Mouse (Mus musculus): Measurements from ENCODE around the gene Hnrnpm. TPM values are rescaled to one million over a fixed set of nuclear protein-coding genes. Genes with fewer than 3 reads are reported as not detected.
A peak's percentile ranks its signal among the peaks of the same experiment; 100 is the strongest.

Gene Hnrnpm
- polyA plus RNA-seq, 1 experiment, result 434 TPM

DNA sequence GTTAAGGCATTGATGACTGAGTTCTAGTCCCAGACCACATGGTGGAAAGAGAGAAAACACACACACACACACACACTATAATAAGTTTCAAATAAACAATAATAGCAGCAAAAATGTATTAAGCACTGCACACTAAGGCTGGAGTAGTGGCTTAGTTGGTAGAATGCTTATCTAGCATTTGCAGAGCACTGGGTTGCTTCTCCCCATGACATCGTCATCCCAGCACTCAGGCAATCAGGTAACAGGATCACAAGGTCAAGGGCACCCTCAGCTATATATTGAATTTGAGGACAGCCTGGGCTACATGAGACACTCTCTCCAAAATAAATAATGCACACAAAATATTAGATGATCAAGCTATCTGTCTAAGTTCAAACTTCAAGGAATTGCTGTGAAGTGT lies 28.1 kb upstream of the Hnrnpm start:
- Histone ChIP-seq H3K27ac (ENCODE audit: insufficient read depth, low read length) (no peak overlapping the region), H3K4me3 (ENCODE audit: insufficient read depth, low read length) (no peak overlapping the region), H3K4me1 (ENCODE audit: control insufficient read depth, insufficient read depth, low read length) (no peaks in the 10 kb centered on the region)
- no peak for TF ChIP-seq POLR2A (IDR thresholded peaks at IDR 0.05; ENCODE audit: low read depth, low read length)
- TF ChIP-seq CTCF (IDR thresholded peaks at IDR 0.05; ENCODE audit: borderline replicate concordance, insufficient read depth, low read length), result no peak

DNA sequence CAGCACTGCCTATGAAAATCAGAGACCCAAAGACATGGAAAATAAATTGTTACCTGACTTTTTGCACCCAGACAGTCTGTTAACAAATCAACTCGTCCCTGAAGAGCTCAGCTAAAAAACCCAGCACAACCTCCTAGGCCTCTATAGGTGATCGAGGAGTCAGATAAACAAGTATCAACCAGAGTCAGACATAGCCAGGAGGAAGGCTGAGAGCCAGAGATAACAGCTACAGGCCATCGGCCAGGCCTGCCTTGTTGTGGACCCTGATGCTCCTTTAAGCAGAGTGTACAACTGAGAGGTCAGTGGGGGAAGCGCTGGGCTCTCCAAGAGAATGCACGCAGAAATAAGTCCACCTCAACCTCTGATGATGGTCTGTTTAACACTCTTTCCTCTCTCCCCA lies 26.6 kb upstream of the Hnrnpm start:
- no peaks in the 10 kb centered on the region for H3K4me1 ChIP-seq (ENCODE audit: control insufficient read depth, insufficient read depth, low read length)
- no peak overlapping the region for H3K4me3 ChIP-seq (ENCODE audit: insufficient read depth, low read length)
- H3K27ac ChIP-seq (ENCODE audit: insufficient read depth, low read length), result no peak overlapping the region
- TF ChIP-seq CTCF (IDR thresholded peaks at IDR 0.05; ENCODE audit: borderline replicate concordance, insufficient read depth, low read length) (no peak), POLR2A (IDR thresholded peaks at IDR 0.05; ENCODE audit: low read depth, low read length) (no peak)

DNA sequence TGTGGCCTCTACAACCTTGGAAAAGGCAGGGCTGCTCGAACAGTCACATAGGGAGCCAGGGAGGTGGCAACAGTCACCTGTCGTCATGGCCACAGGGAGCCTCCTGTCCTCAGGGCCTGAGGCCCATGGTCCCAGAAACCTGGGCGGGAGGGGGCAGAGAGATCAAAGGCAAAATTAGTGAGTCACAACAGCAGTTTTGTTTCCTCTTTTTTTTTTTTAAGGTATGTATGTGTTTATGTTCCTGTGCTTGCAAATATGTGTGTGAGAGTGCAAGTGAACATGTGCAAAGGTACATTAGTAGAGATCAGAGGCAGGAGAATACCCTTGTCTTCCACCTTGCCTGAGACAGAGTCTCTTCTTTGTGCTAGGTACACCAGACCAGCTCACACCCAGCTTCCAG lies 23.2 kb upstream of the Hnrnpm start:
- H3K27ac ChIP-seq (ENCODE audit: insufficient read depth, low read length), result no peak overlapping the region
- H3K4me3 ChIP-seq (ENCODE audit: insufficient read depth, low read length), result no peak overlapping the region
- no peaks in the 10 kb centered on the region for H3K4me1 ChIP-seq (ENCODE audit: control insufficient read depth, insufficient read depth, low read length)
- TF ChIP-seq POLR2A (IDR thresholded peaks at IDR 0.05; ENCODE audit: low read depth, low read length), result no peak

DNA sequence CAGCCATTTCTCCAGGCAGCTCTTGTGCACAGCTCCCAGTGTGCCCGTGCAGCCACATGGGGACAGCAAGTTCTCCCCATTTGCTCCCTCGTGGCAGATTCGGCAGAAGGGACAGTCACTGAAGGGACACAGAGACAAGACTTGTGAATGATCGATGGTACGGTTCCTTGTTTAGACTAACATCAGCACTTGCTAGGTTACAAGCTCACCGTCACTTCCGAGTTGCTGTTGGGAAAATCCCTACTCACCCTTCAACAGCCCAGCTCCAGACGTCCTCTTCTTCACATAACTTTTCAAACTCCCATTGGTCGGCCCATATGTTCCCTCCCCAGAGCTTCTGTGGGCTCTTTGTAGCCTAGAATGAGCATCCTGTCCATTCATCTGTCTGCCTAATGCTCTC lies 16.4 kb upstream of the Hnrnpm start:
- Histone ChIP-seq H3K27ac (ENCODE audit: insufficient read depth, low read length) (no peak overlapping the region), H3K4me3 (ENCODE audit: insufficient read depth, low read length) (no peak overlapping the region), H3K4me1 (ENCODE audit: control insufficient read depth, insufficient read depth, low read length) (no peaks in the 10 kb centered on the region)
- TF ChIP-seq POLR2A (IDR thresholded peaks at IDR 0.05; ENCODE audit: low read depth, low read length), result no peak
- TF ChIP-seq CTCF (IDR thresholded peaks at IDR 0.05; ENCODE audit: borderline replicate concordance, insufficient read depth, low read length), result no peak

DNA sequence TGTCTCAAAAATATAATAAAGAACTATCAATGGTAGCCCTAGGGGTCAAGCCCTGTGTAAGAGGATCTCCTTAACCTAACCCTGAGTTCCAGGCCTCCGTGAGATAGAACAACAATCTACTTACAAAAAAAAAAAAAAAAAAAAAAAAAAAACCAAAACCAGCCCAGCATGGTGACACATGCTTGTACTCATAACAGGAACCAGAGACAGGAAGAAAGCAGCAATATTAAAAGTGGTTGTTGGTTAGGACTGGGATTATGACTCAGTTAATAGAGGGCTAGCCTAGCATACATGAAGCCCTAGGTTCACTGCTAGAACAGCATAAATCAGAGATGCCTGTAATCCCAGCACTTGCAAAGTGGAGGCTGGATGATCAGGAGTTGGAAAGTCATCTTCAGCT lies 15.5 kb upstream of the Hnrnpm start:
- TF ChIP-seq CTCF (IDR thresholded peaks at IDR 0.05; ENCODE audit: borderline replicate concordance, insufficient read depth, low read length), result no peak
- TF ChIP-seq POLR2A (IDR thresholded peaks at IDR 0.05; ENCODE audit: low read depth, low read length), result no peak
- Histone ChIP-seq H3K27ac (ENCODE audit: insufficient read depth, low read length) (no peak overlapping the region), H3K4me3 (ENCODE audit: insufficient read depth, low read length) (no peak overlapping the region), H3K4me1 (ENCODE audit: control insufficient read depth, insufficient read depth, low read length) (no peaks in the 10 kb centered on the region)

DNA sequence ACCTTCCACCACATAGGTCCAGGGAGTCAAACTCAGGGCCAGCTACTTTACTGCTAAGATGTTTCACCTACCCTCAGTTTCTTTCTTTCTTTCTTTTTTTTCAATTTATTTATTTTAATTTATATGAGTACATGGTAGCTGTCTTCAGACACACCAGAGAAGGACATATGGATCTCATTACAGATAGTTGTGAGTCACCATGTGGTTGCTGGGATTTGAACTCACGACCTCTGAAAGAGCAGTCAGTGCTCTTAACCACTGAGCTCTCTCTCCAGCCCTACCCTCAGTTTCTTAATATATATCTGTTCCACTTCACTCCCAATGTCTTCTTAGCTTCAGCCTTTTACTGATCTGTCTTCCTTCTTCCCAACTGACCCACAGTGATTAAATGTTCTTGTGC lies 8.8 kb upstream of the Hnrnpm start:
- Histone ChIP-seq H3K4me1 (ENCODE audit: control insufficient read depth, insufficient read depth, low read length) (no peaks in the 10 kb centered on the region; the same call in 1 of the 2 replicates), H3K27ac (ENCODE audit: insufficient read depth, low read length) (no peak overlapping the region), H3K4me3 (ENCODE audit: insufficient read depth, low read length) (no peak overlapping the region)
- TF ChIP-seq POLR2A (IDR thresholded peaks at IDR 0.05; ENCODE audit: low read depth, low read length) (no peak), CTCF (IDR thresholded peaks at IDR 0.05; ENCODE audit: borderline replicate concordance, insufficient read depth, low read length) (no peak)

DNA sequence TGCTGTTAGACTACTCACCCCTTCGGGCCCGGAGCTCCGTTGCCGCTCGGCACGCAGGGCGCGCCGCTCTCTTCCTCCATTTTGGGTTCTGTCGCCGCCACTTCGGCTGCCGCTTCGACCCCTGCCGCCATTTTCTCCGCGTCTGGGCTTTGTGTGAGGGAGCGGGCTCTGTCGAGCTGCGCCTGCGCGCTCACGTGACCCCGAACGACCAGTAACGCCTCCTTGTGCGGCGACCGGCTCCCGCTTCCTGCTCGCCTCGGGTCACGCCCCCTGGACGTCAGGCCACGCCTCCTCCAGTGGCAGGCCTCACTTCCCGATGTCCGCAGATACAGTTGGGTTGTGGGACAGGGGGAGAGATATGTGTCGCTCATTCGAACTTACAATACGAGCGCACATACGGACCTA lies 1.4 kb downstream of the Hnrnpm start:
- peak overlapping the region; percentile 59 for H3K4me3 ChIP-seq (ENCODE audit: insufficient read depth, low read length)
- peak overlapping the region; percentile 12 for H3K27ac ChIP-seq (ENCODE audit: insufficient read depth, low read length)
- peaks cover 10% of the 10 kb centered on the region for H3K4me1 ChIP-seq (ENCODE audit: control insufficient read depth, insufficient read depth, low read length)
- TF ChIP-seq POLR2A (IDR thresholded peaks at IDR 0.05; ENCODE audit: low read depth, low read length) (peak; percentile 98), CTCF (IDR thresholded peaks at IDR 0.05; ENCODE audit: borderline replicate concordance, insufficient read depth, low read length) (no peak)

DNA sequence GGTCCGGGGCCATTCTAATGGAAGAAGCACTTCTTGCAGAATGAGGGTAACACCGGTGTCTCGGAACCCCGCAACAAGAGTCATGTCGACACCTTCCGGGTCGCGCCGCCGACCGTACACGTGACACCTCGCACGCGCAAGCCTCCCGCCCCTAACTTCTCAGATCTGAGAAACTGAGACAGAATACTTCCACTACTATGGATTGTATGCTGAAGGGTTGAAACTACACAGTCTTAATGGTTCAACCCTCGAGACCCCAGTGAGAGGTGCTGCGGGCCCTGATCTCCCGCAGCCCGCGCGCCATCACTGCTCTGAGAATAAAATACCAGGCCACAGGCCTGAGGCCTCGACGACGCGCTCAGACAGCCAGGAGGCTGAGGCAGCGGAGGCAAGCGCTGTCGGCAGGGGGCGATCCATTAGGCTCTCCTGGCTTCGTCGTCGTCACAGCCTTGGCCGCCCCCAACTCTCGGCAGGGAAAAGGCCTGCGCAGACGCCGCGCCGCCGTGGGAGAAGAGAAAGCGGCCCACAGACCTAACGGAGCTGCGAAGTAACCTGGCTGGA lies 1.9 kb downstream of the Hnrnpm start:
- Histone ChIP-seq H3K4me3 (ENCODE audit: insufficient read depth, low read length) (peak overlapping the region; percentile 59), H3K4me1 (ENCODE audit: control insufficient read depth, insufficient read depth, low read length) (peaks cover 10% of the 10 kb centered on the region), H3K27ac (ENCODE audit: insufficient read depth, low read length) (peak overlapping the region; percentile 12)
- TF ChIP-seq CTCF (IDR thresholded peaks at IDR 0.05; ENCODE audit: borderline replicate concordance, insufficient read depth, low read length) (peak; percentile 55; the same call in 1 of the 2 replicates), POLR2A (IDR thresholded peaks at IDR 0.05; ENCODE audit: low read depth, low read length) (no peak)

DNA sequence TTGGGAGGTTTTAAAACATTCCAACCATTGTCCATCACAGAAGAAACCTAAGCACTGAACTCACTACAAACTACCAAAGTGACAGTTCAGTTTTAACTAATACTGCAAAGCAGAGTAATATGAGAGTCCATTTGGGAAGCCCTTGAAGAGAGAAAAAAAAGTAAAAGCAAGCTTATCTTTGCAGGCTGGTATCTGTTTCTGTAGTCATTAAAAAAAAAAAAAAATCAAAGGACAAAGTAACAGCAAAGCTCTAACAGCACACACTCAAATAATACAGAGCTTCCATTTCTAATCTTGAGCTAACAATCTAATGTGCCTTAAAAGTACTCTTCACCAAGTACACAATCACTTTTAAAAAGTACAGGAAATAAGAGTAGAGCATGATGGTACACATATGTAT lies 4.9 kb downstream of the Hnrnpm start:
- no peak overlapping the region for H3K4me3 ChIP-seq (ENCODE audit: insufficient read depth, low read length)
- TF ChIP-seq POLR2A (IDR thresholded peaks at IDR 0.05; ENCODE audit: low read depth, low read length) (no peak), CTCF (IDR thresholded peaks at IDR 0.05; ENCODE audit: borderline replicate concordance, insufficient read depth, low read length) (no peak)
- no peak overlapping the region for H3K27ac ChIP-seq (ENCODE audit: insufficient read depth, low read length)

DNA sequence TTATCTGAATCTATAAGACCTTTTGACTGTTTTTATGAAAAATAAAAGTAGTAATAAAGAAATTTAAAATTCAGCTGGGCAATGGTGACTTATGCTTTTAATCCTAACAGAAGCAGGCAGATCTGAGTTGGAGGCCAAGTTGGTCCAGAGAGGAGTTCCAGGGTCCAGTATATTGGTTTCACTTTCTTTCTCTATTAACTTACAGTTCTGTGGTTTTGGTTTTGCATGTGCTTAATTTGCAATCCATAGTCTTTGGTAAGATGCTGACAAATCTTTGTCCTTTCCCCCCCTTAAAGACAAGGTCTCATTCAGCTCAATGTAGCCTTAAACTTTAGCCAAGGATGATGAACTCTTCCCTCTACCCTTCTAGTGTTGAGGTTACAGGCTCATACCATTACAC lies 7.9 kb downstream of the Hnrnpm start:
- no peak for TF ChIP-seq POLR2A (IDR thresholded peaks at IDR 0.05; ENCODE audit: low read depth, low read length)
- no peak for TF ChIP-seq CTCF (IDR thresholded peaks at IDR 0.05; ENCODE audit: borderline replicate concordance, insufficient read depth, low read length)
- peaks cover 12% of the 10 kb centered on the region for H3K4me1 ChIP-seq (ENCODE audit: control insufficient read depth, insufficient read depth, low read length)
- no peak overlapping the region for H3K27ac ChIP-seq (ENCODE audit: insufficient read depth, low read length)
- no peak overlapping the region for H3K4me3 ChIP-seq (ENCODE audit: insufficient read depth, low read length)

More for the DNA sequence above, 4.9 kb downstream of the Hnrnpm start:
- peaks cover 10% of the 10 kb centered on the region for H3K4me1 ChIP-seq (ENCODE audit: control insufficient read depth, insufficient read depth, low read length)

DNA sequence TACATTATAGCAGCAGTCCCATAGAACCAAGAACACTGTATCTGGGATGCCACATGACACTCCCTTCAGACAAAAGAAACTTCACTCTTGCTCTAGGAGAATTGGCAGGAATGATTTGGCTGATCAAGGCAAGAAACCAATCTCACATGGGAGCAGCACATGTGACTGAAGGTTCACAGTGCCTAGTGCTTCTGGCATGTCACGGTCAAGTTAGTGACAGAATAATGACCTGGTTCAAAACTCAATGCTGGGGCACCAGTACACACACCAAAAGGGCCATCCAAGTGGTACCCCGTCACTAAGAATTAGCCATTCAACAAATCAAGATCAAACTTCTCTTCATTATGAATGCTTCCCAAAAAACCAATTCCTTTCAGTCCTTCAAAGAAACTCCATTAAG lies 10.6 kb downstream of the Hnrnpm start:
- 0 out of 2 replicates have a peak, but pooled peaks cover 2% of the 10 kb centered on the region for H3K4me1 ChIP-seq (ENCODE audit: control insufficient read depth, insufficient read depth, low read length)
- H3K27ac ChIP-seq (ENCODE audit: insufficient read depth, low read length), result no peak overlapping the region
- no peak overlapping the region for H3K4me3 ChIP-seq (ENCODE audit: insufficient read depth, low read length)
- no peak for TF ChIP-seq POLR2A (IDR thresholded peaks at IDR 0.05; ENCODE audit: low read depth, low read length)
- TF ChIP-seq CTCF (IDR thresholded peaks at IDR 0.05; ENCODE audit: borderline replicate concordance, insufficient read depth, low read length), result no peak

Data from embryonic fibroblast, embryonic 13.5 days (primary cell).